Mouse (Mus musculus): Measurements from ENCODE around the gene Orc4. TPM values are rescaled to one million over a fixed set of nuclear protein-coding genes. Genes with fewer than 3 reads are reported as not detected.

Gene Orc4
- 42.9 and 86.2 TPM in 2 replicates for total RNA-seq (2014; rRNA removed)
- polyA plus RNA-seq (2015; fragmentation: Nextera tagmentation; extraction: Ambion mirVana), result 69.0 and 75.0 TPM in 2 replicates

- WGBS, result 0% methylated on average over 2 of the region's 2 CpGs
- peak within 1 kb of the TSS; percentile 93 for H3K9ac ChIP-seq (replicated peaks; ENCODE audit: low read length, poor library complexity, severe bottlenecking)
- ATAC-seq (ENCODE audit: low FRiP score), result no peak; the same call in 1 of the 2 replicates
Observed at GRCm38 (mm10) chr2:48950252-48950315, at the start of gene Orc4. Gene Orc4 (minus strand): TSS chr2:48950277.

DNA sequence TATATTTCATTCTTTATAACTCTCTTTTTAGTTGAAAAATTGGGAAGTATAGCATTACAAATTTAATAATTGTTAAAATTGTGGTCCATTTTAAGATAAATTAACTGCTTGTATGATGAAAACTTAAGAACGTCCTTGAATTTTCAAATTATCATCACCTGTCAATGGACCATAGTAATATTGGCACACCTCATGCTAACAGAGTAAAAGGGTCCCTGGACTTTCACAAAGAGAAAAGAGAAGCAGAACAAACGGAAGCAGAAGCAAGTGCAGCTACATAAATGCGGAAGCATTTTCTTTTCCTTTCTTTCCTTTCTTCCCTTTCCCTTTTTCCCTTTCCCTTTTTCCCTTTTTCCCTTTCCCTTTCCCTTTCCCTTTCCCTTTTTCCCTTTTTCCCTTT, 40.2 kb upstream of the Orc4 start:
- no peaks in the 10 kb centered on the region for H3K9me3 ChIP-seq (ENCODE audit: low read length)
- TF ChIP-seq CTCF (IDR thresholded peaks at IDR 0.05), result no peak
- WGBS, result 92% methylated on average over 3 of the region's 3 CpGs
- H3K4me3 ChIP-seq (ENCODE audit: low read depth, low read length), result no peak overlapping the region
- H3K27me3 ChIP-seq (ENCODE audit: insufficient read depth, low read length), result no peaks in the 10 kb centered on the region
- H3K9ac ChIP-seq (replicated peaks; ENCODE audit: low read length, poor library complexity, severe bottlenecking), result no peak overlapping the region
- no peak overlapping the region for H3K27ac ChIP-seq (ENCODE audit: low read depth, low read length)
- ATAC-seq (ENCODE audit: low FRiP score) (no peak), DNase-seq (ENCODE audit: low spot score) (no peak)
- H3K36me3 ChIP-seq (ENCODE audit: insufficient read depth, low read length), result no peaks in the 10 kb centered on the region
- H3K4me1 ChIP-seq (ENCODE audit: insufficient read depth, low read length), result no peaks in the 10 kb centered on the region
- no peak overlapping the region for H3K4me2 ChIP-seq (ENCODE audit: low read depth, low read length, poor library complexity, severe bottlenecking)

More at GRCm38 (mm10) chr2:48950252-48950315, at the start of gene Orc4:
- DNase-seq (ENCODE audit: low spot score), result no peak
- H3K9me3 ChIP-seq (ENCODE audit: low read length), result no peaks in the 10 kb centered on the region
- TF ChIP-seq CTCF (IDR thresholded peaks at IDR 0.05), result no peak
- peak within 1 kb of the TSS; percentile 76 for H3K4me3 ChIP-seq (ENCODE audit: low read depth, low read length)
- peak within 1 kb of the TSS; percentile 95 for H3K27ac ChIP-seq (ENCODE audit: low read depth, low read length)
- no peaks in the 10 kb centered on the region for H3K27me3 ChIP-seq (ENCODE audit: insufficient read depth, low read length)
- no peaks in the 10 kb centered on the region for H3K36me3 ChIP-seq (ENCODE audit: insufficient read depth, low read length)
- H3K4me2 ChIP-seq (ENCODE audit: low read depth, low read length, poor library complexity, severe bottlenecking), result peak within 1 kb of the TSS; percentile 48
- no peaks in the 10 kb centered on the region for H3K4me1 ChIP-seq (ENCODE audit: insufficient read depth, low read length)

DNA sequence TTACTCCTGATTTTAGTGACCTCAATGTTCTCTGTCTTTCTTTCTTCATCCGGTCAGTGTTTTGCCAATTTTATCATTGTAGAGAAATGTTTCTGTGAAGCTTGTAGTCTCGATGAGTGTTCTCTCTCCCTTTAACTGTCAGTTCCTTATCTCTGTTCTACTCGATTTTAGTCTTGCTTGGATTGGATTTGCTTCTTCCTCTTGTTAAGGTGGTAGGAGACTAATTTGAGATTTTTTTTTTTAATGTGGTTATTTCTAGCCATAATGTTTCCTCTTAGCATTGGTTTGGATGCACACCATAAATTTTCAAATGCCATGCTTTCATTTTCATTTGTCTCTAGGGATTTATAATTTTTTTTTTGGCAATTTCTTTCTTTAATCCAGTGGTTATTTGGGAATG, 28.8 kb upstream of the Orc4 start:
- no peaks in the 10 kb centered on the region for H3K4me1 ChIP-seq (ENCODE audit: insufficient read depth, low read length)
- H3K27ac ChIP-seq (ENCODE audit: low read depth, low read length), result no peak overlapping the region
- no peak overlapping the region for H3K9ac ChIP-seq (replicated peaks; ENCODE audit: low read length, poor library complexity, severe bottlenecking)
- no peaks in the 10 kb centered on the region for H3K9me3 ChIP-seq (ENCODE audit: low read length)
- WGBS, result 85% methylated on average over 3 of the region's 3 CpGs
- no peak for TF ChIP-seq CTCF (IDR thresholded peaks at IDR 0.05)
- DNase-seq (ENCODE audit: low spot score) (no peak), ATAC-seq (ENCODE audit: low FRiP score) (no peak)
- no peaks in the 10 kb centered on the region for H3K36me3 ChIP-seq (ENCODE audit: insufficient read depth, low read length)
- H3K4me3 ChIP-seq (ENCODE audit: low read depth, low read length), result no peak overlapping the region
- H3K4me2 ChIP-seq (ENCODE audit: low read depth, low read length, poor library complexity, severe bottlenecking), result no peak overlapping the region
- no peaks in the 10 kb centered on the region for H3K27me3 ChIP-seq (ENCODE audit: insufficient read depth, low read length)

- H3K9me3 ChIP-seq (ENCODE audit: low read length), result no peaks in the 10 kb centered on the region
- H3K4me3 ChIP-seq (ENCODE audit: low read depth, low read length), result no peak overlapping the region
- no peak for DNase-seq (ENCODE audit: low spot score)
- no peak overlapping the region for H3K9ac ChIP-seq (replicated peaks; ENCODE audit: low read length, poor library complexity, severe bottlenecking)
- no peak overlapping the region for H3K27ac ChIP-seq (ENCODE audit: low read depth, low read length)
- no peak for TF ChIP-seq CTCF (IDR thresholded peaks at IDR 0.05)
- no peaks in the 10 kb centered on the region for H3K27me3 ChIP-seq (ENCODE audit: insufficient read depth, low read length)
- ATAC-seq (ENCODE audit: low FRiP score), result no peak
- no peaks in the 10 kb centered on the region for H3K36me3 ChIP-seq (ENCODE audit: insufficient read depth, low read length)
- no peak overlapping the region for H3K4me2 ChIP-seq (ENCODE audit: low read depth, low read length, poor library complexity, severe bottlenecking)
- no peaks in the 10 kb centered on the region for H3K4me1 ChIP-seq (ENCODE audit: insufficient read depth, low read length)
- 61% methylated on average over 3 of the region's 3 CpGs for WGBS
Observed at GRCm38 (mm10) chr2:48956591-48956990, 6.5 kb upstream of the Orc4 start.

GRCm38 (mm10) chr2:48950316-48950880, 321 bp upstream of the Orc4 start:
- no peaks in the 10 kb centered on the region for H3K4me1 ChIP-seq (ENCODE audit: insufficient read depth, low read length)
- 6% methylated on average over 5 of the region's 6 CpGs for WGBS
- peak overlapping the region; percentile 76 for H3K4me3 ChIP-seq (ENCODE audit: low read depth, low read length)
- no peaks in the 10 kb centered on the region for H3K9me3 ChIP-seq (ENCODE audit: low read length)
- H3K36me3 ChIP-seq (ENCODE audit: insufficient read depth, low read length), result no peaks in the 10 kb centered on the region
- H3K4me2 ChIP-seq (ENCODE audit: low read depth, low read length, poor library complexity, severe bottlenecking), result peak overlapping the region; percentile 48
- peak overlapping the region; percentile 95 for H3K27ac ChIP-seq (ENCODE audit: low read depth, low read length)
- no peak for ATAC-seq (ENCODE audit: low FRiP score)
- H3K9ac ChIP-seq (replicated peaks; ENCODE audit: low read length, poor library complexity, severe bottlenecking), result peak overlapping the region; percentile 81
- TF ChIP-seq CTCF (IDR thresholded peaks at IDR 0.05), result no peak
- H3K27me3 ChIP-seq (ENCODE audit: insufficient read depth, low read length), result no peaks in the 10 kb centered on the region
- DNase-seq (ENCODE audit: low spot score), result peak; percentile 5

DNA sequence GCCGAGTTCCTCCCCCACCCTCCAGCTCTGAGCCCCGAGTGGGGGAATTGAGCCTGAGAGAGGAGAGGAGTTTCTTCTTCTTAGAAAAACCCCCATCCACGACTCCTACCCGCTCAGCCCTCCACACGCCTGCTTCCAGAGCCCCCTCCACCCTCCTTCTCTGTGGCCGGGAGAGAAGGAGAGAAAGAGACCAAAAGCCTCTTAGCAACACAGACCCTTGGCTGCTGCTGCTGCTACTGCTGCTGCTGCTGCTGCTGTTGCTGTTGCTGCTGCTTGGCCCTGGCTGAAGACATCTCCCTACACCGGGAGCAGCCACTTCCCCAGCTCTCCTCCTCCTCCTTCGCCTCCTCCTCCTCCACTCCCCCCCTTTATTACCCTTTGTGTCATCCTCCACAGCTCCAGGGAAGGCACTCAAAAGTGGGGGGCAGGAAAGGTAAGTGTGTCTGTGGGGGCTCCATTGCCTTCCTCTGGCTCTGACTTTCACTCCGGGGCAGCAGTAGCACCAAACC, 280 bp downstream of the Orc4 start:
- no peaks in the 10 kb centered on the region for H3K36me3 ChIP-seq (ENCODE audit: insufficient read depth, low read length)
- peak overlapping the region; percentile 95 for H3K27ac ChIP-seq (ENCODE audit: low read depth, low read length)
- DNase-seq (ENCODE audit: low spot score) (peak; percentile 49), ATAC-seq (ENCODE audit: low FRiP score) (peak; percentile 58)
- peak overlapping the region; percentile 48 for H3K4me2 ChIP-seq (ENCODE audit: low read depth, low read length, poor library complexity, severe bottlenecking)
- H3K4me3 ChIP-seq (ENCODE audit: low read depth, low read length), result peak overlapping the region; percentile 76
- peak overlapping the region; percentile 81 for H3K9ac ChIP-seq (replicated peaks; ENCODE audit: low read length, poor library complexity, severe bottlenecking)
- 0% methylated on average over 7 of the region's 9 CpGs for WGBS
- no peaks in the 10 kb centered on the region for H3K27me3 ChIP-seq (ENCODE audit: insufficient read depth, low read length)
- H3K4me1 ChIP-seq (ENCODE audit: insufficient read depth, low read length), result no peaks in the 10 kb centered on the region
- no peaks in the 10 kb centered on the region for H3K9me3 ChIP-seq (ENCODE audit: low read length)
- no peak for TF ChIP-seq CTCF (IDR thresholded peaks at IDR 0.05)

Measured in midbrain, postnatal 0 days (tissue).